Mouse (Mus musculus): ENCODE data around the gene Amigo2. TPM values are rescaled to one million over a fixed set of nuclear protein-coding genes. Genes with fewer than 3 reads are reported as not detected.
"Not testable (repeated sequence)": the region's sequence is repeated elsewhere in the genome, so short reads cannot be mapped to it uniquely, and the experiment has no call there.

The Amigo2 gene
- polyA plus RNA-seq, 1 experiment from 2014 or later = 4.4 TPM

DNA sequence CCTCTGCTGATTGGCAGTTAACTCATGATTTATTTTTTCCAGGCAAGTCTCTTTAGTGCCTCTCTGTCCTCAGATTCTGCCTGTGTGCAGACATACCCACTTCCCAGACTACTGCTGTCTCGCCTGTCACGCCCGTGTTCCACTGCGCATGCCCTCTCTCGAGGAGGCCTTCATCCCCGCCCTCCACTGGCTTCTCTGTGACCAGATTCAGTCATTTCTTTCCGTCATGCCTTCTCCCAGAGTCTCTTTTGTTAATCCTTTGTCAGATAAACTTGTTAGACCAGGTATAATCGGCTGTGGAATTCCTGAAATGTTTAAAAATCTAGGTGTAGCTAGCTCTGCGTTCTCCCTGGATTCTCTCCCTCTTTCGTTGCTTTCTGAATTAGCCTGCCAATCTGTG lies 23.7 kb downstream of the Amigo2 start:
- Histone ChIP-seq H3K27ac (replicated peaks; ENCODE audit: low read depth, low read length) (no peak overlapping the region), H3K9ac (ENCODE audit: low read length) (no peak overlapping the region), H3K4me1 (ENCODE audit: control insufficient read depth, insufficient read depth, low read length) (no peaks in the 10 kb centered on the region), H3K4me3 (ENCODE audit: low read depth, low read length) (no peak overlapping the region), H3K36me3 (ENCODE audit: control insufficient read depth, insufficient read depth, low read length) (no peaks in the 10 kb centered on the region), H3K27me3 (ENCODE audit: control insufficient read depth, insufficient read depth, low read length) (no peaks in the 10 kb centered on the region), H3K4me2 (ENCODE audit: low read depth, severe bottlenecking) (no peak overlapping the region), H3K9me3 (ENCODE audit: control insufficient read depth, low read length) (no peaks in the 10 kb centered on the region)
- ATAC-seq (ENCODE audit: insufficient number of reproducible peaks, low FRiP score, low TSS enrichment, low read depth) (no peak), DNase-seq (ENCODE audit: low spot score) (no peak)
- WGBS = 88% methylated on average over 10 of the region's 10 CpGs

DNA sequence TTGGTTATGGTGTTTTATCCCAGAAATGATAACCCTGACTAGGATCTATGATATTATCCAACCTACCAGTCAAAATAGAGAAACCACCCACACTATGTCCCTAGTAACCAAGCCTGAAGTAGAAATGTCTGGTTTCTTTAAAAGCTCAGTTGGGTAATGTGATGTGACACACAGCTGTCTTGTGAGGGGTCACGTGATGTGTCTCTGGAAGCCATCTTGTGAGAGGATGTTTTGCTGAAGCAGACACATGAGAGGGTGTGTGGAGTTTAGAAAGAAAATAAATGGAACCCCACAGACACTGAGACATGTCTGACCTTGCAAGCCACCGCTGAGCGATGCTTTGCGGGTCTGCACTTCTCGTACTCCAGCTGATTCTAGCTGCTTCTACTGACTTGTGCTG lies 30.2 kb downstream of the Amigo2 start:
- Histone ChIP-seq H3K9ac (ENCODE audit: low read length) (no peak overlapping the region), H3K27ac (replicated peaks; ENCODE audit: low read depth, low read length) (no peak overlapping the region), H3K4me2 (ENCODE audit: low read depth, severe bottlenecking) (no peak overlapping the region), H3K4me1 (ENCODE audit: control insufficient read depth, insufficient read depth, low read length) (no peaks in the 10 kb centered on the region), H3K9me3 (ENCODE audit: control insufficient read depth, low read length) (no peaks in the 10 kb centered on the region), H3K4me3 (ENCODE audit: low read depth, low read length) (no peak overlapping the region), H3K36me3 (ENCODE audit: control insufficient read depth, insufficient read depth, low read length) (no peaks in the 10 kb centered on the region), H3K27me3 (ENCODE audit: control insufficient read depth, insufficient read depth, low read length) (no peaks in the 10 kb centered on the region)
- 92% methylated on average over 5 of the region's 5 CpGs for WGBS
- DNase-seq (ENCODE audit: low spot score) (no peak), ATAC-seq (ENCODE audit: insufficient number of reproducible peaks, low FRiP score, low TSS enrichment, low read depth) (no peak)

DNA sequence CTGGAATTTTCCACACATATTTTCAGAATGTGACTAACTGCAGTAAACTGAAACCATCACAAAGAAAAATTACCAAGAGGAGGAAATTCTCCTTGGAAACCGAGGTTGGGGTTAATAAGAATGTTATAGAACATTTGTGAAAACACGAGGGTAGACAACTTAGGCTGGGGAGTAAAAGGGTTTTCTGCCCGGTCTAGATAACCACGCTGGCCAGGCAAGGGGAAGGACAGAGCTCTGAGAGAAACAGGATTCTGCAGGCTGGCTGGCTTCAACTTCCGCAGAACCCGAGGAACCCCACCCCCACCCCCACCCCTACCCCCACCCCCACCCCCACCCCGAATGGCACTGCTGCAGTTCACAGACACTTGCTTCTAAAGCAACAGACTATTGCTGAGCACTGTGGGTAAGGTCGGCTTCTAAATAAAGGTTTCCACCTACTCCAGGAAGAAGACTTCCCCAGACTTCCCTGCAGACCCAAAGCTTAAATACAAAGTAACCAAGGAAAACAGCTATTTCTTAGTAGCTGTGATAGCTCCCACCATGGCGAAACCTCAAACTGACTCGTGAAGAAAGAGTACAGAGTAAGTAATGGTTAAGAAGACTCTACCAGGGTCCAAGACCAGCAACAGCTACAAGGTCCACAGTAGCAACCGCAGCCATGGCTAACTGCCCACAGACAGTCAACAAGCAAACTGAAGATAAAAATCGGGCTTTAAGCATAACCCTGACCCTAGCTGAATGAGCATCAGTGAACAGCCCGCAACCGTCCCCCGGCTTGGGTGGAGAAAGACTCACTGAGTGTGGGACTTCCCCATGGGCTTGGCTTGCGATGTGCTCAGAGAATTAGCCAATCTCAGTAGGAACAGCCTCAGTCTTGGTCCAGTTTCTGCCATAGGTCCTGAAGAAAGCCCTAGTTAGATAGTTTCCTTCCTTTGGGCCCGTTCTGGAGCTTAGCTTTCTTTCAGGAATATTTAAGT lies 34.3 kb downstream of the Amigo2 start:
- WGBS = 84% methylated on average over 17 of the region's 17 CpGs
- H3K9ac ChIP-seq (ENCODE audit: low read length) = no peak overlapping the region
- ATAC-seq (ENCODE audit: insufficient number of reproducible peaks, low FRiP score, low TSS enrichment, low read depth) = no peak

DNA sequence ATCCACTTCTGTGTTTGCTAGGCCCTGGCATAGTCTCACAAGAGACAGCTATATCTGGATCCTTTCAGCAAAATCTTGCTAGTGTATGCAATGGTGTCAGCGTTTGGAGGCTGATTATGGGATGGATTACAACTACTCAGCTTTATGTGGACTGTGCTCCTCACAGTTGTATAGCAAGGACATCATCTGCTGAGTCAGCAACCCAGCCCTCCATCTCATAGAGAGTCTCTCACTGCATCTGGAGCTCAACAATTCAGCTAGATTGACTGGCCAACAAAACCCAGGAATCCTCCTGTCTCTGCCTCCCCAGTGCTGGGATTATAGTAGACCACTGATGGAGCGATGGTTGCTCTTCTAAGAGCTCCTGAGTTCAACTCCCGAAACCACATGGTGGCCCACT lies 37.3 kb downstream of the Amigo2 start:
- not testable (repeated sequence) for ATAC-seq (ENCODE audit: insufficient number of reproducible peaks, low FRiP score, low TSS enrichment, low read depth); H3K9me3 ChIP-seq (ENCODE audit: control insufficient read depth, low read length); H3K4me3 ChIP-seq (ENCODE audit: low read depth, low read length); H3K4me1 ChIP-seq (ENCODE audit: control insufficient read depth, insufficient read depth, low read length); H3K27me3 ChIP-seq (ENCODE audit: control insufficient read depth, insufficient read depth, low read length); H3K9ac ChIP-seq (ENCODE audit: low read length); H3K4me2 ChIP-seq (ENCODE audit: low read depth, severe bottlenecking); H3K36me3 ChIP-seq (ENCODE audit: control insufficient read depth, insufficient read depth, low read length); DNase-seq (ENCODE audit: low spot score); H3K27ac ChIP-seq (replicated peaks; ENCODE audit: low read depth, low read length)
- WGBS = 85% methylated on average over 3 of the region's 3 CpGs

More for the DNA sequence above, 34.3 kb downstream of the Amigo2 start:
- Histone ChIP-seq H3K27me3 (ENCODE audit: control insufficient read depth, insufficient read depth, low read length) (no peaks in the 10 kb centered on the region), H3K4me2 (ENCODE audit: low read depth, severe bottlenecking) (no peak overlapping the region), H3K27ac (replicated peaks; ENCODE audit: low read depth, low read length) (no peak overlapping the region), H3K9me3 (ENCODE audit: control insufficient read depth, low read length) (no peaks in the 10 kb centered on the region), H3K4me3 (ENCODE audit: low read depth, low read length) (no peak overlapping the region), H3K4me1 (ENCODE audit: control insufficient read depth, insufficient read depth, low read length) (no peaks in the 10 kb centered on the region), H3K36me3 (ENCODE audit: control insufficient read depth, insufficient read depth, low read length) (no peaks in the 10 kb centered on the region)
- DNase-seq (ENCODE audit: low spot score) = no peak

DNA sequence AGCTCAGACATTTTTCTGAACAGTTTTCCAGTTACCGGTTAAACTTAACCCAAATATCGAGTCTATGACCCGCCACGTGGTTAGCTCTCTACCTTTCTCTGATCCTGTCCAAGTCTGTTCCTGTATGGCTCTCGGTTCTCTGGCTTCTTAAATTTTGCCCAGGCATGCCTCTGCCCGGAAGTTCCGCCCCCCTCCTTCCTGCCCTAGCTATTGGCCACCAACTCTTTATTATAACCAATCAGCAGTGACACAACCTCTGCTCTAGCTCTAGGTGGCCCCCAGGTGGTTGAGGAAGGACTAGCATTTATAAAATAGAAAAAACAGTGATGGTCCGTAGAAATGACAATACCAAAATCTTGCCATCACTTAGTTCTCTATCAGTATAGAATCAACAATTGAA lies 40.6 kb downstream of the Amigo2 start:
- Histone ChIP-seq H3K27me3 (ENCODE audit: control insufficient read depth, insufficient read depth, low read length) (no peaks in the 10 kb centered on the region), H3K9ac (ENCODE audit: low read length) (no peak overlapping the region), H3K9me3 (ENCODE audit: control insufficient read depth, low read length) (no peaks in the 10 kb centered on the region), H3K4me1 (ENCODE audit: control insufficient read depth, insufficient read depth, low read length) (no peaks in the 10 kb centered on the region), H3K27ac (replicated peaks; ENCODE audit: low read depth, low read length) (no peak overlapping the region), H3K36me3 (ENCODE audit: control insufficient read depth, insufficient read depth, low read length) (no peaks in the 10 kb centered on the region), H3K4me3 (ENCODE audit: low read depth, low read length) (no peak overlapping the region), H3K4me2 (ENCODE audit: low read depth, severe bottlenecking) (no peak overlapping the region)
- WGBS = 95% methylated on average over 8 of the region's 8 CpGs
- no peak for ATAC-seq (ENCODE audit: insufficient number of reproducible peaks, low FRiP score, low TSS enrichment, low read depth)
- no peak for DNase-seq (ENCODE audit: low spot score)

DNA sequence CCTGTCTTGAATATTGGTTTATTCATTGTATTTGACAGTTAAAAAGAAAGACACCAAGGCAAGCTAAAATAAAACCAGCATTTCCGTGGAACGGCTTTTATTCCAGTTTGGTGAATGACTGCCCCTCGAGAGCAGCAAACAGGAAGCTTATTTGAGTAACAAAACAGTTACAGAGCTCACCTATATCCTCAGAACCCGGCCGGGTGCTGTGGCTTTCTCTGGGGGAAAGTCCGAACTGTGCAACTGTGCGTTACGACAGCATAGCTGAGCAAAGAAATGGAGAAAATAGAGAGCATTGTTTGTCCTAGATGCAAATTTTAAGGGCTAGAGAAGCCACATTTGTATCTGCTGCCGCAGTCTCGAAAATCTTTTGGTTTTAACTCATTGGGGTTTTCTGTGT lies 41.3 kb downstream of the Amigo2 start:
- Histone ChIP-seq H3K36me3 (ENCODE audit: control insufficient read depth, insufficient read depth, low read length) (no peaks in the 10 kb centered on the region), H3K4me2 (ENCODE audit: low read depth, severe bottlenecking) (no peak overlapping the region), H3K9me3 (ENCODE audit: control insufficient read depth, low read length) (no peaks in the 10 kb centered on the region), H3K9ac (ENCODE audit: low read length) (no peak overlapping the region), H3K4me1 (ENCODE audit: control insufficient read depth, insufficient read depth, low read length) (no peaks in the 10 kb centered on the region), H3K4me3 (ENCODE audit: low read depth, low read length) (no peak overlapping the region), H3K27ac (replicated peaks; ENCODE audit: low read depth, low read length) (no peak overlapping the region), H3K27me3 (ENCODE audit: control insufficient read depth, insufficient read depth, low read length) (no peaks in the 10 kb centered on the region)
- WGBS = 93% methylated on average over 10 of the region's 10 CpGs
- DNase-seq (ENCODE audit: low spot score) (no peak), ATAC-seq (ENCODE audit: insufficient number of reproducible peaks, low FRiP score, low TSS enrichment, low read depth) (no peak)

DNA sequence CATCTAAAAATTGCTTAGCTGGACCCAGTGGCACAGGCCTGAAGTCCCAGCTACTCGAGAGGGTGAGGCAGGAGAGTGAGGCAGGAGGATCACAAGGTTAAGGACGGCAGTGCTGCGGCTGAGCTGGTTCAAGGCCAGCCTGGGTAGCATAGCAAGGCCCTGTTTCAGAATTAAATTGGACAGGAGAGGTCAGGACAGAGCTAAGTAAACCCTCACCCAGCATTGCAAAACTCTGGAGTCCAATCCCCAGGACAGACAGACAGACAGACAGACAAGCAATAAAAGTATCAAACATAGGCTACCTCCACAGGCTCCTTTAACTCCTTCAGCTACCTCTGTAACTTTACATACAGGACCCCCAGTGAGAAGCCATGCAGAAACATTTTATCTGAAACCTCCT lies 42.2 kb downstream of the Amigo2 start:
- Histone ChIP-seq H3K27me3 (ENCODE audit: control insufficient read depth, insufficient read depth, low read length) (no peaks in the 10 kb centered on the region), H3K27ac (replicated peaks; ENCODE audit: low read depth, low read length) (no peak overlapping the region), H3K4me1 (ENCODE audit: control insufficient read depth, insufficient read depth, low read length) (no peaks in the 10 kb centered on the region), H3K9me3 (ENCODE audit: control insufficient read depth, low read length) (no peaks in the 10 kb centered on the region), H3K4me3 (ENCODE audit: low read depth, low read length) (no peak overlapping the region), H3K36me3 (ENCODE audit: control insufficient read depth, insufficient read depth, low read length) (no peaks in the 10 kb centered on the region), H3K4me2 (ENCODE audit: low read depth, severe bottlenecking) (no peak overlapping the region), H3K9ac (ENCODE audit: low read length) (no peak overlapping the region)
- DNase-seq (ENCODE audit: low spot score) (no peak), ATAC-seq (ENCODE audit: insufficient number of reproducible peaks, low FRiP score, low TSS enrichment, low read depth) (no peak)
- 89% methylated on average over 3 of the region's 3 CpGs for WGBS

DNA sequence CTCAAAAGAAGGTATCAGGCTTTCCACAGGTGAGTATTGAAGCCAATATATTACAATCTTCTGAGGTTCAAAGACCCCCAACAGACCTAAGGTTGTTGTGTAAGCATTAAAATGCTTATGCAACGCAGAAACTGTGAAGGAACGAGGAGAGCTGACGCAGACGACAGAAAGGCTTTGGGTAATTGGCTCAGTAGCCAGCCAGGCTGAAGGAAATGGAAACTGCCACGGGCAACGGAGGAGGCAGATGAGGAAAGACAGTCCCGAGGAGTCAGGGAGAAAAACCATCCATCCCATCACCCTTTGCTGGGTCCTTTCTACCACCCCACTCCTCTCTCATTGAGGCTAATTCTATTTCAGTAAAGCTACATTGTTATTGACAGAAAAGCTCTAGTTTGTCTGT lies 50.4 kb downstream of the Amigo2 start:
- no peak for DNase-seq (ENCODE audit: low spot score)
- H3K9me3 ChIP-seq (ENCODE audit: control insufficient read depth, low read length) = no peaks in the 10 kb centered on the region
- no peak overlapping the region for H3K4me3 ChIP-seq (ENCODE audit: low read depth, low read length)
- 72% methylated on average over 7 of the region's 7 CpGs for WGBS
- no peaks in the 10 kb centered on the region for H3K36me3 ChIP-seq (ENCODE audit: control insufficient read depth, insufficient read depth, low read length)
- ATAC-seq (ENCODE audit: insufficient number of reproducible peaks, low FRiP score, low TSS enrichment, low read depth) = no peak
- no peaks in the 10 kb centered on the region for H3K4me1 ChIP-seq (ENCODE audit: control insufficient read depth, insufficient read depth, low read length)
- H3K9ac ChIP-seq (ENCODE audit: low read length) = no peak overlapping the region
- H3K27me3 ChIP-seq (ENCODE audit: control insufficient read depth, insufficient read depth, low read length) = no peaks in the 10 kb centered on the region
- no peak overlapping the region for H3K27ac ChIP-seq (replicated peaks; ENCODE audit: low read depth, low read length)
- no peak overlapping the region for H3K4me2 ChIP-seq (ENCODE audit: low read depth, severe bottlenecking)

Measured in limb, embryonic 11.5 days (tissue).